Mouse (Mus musculus): ENCODE results near the gene Gm16405. TPM values are rescaled to one million over a fixed set of nuclear protein-coding genes. Genes with fewer than 3 reads are reported as not detected.

The Gm16405 gene
- polyA plus RNA-seq (2014; fragmentation: Illumina TruSeq; extraction: RNeasy Lipid Tissue Mini Kit (QIAGEN cat#74804); ENCODE audit: low read depth, low replicate concordance), result not detected

GRCm38 (mm10) chrX:54530908-54531307 lies at the start of gene Gm16405:
Gm16405 (plus strand) TSS chrX:54531208.

Other genes with a start within 250 kb of the Gm16405 start
- not detected for gene Gm16430, start 91.0 kb downstream of the Gm16405 start, polyA plus RNA-seq (2014; fragmentation: Illumina TruSeq; extraction: RNeasy Lipid Tissue Mini Kit (QIAGEN cat#74804); ENCODE audit: low read depth, low replicate concordance)